Mouse (Mus musculus): ENCODE results near the gene Hif3a. TPM values are rescaled to one million over a fixed set of nuclear protein-coding genes. Genes with fewer than 3 reads are reported as not detected.
A peak's percentile ranks its signal among the peaks of the same experiment; 100 is the strongest.
"Not testable (repeated sequence)": the region's sequence is repeated elsewhere in the genome, so short reads cannot be mapped to it uniquely, and the experiment has no call there.

Gene Hif3a
- not detected in 2 replicates for polyA plus RNA-seq (2012; ENCODE audit: insufficient read depth, insufficient read length, low replicate concordance, missing spikeins)

GRCm38 (mm10) chr7:17062389-17062788 is at the start of gene Hif3a:
Gene Hif3a (minus strand): TSS chr7:17062427.
- Histone ChIP-seq H3K27ac (ENCODE audit: insufficient read depth, low read depth, low read length) (peak within 1 kb of the TSS; percentile 55), H3K4me1 (ENCODE audit: control insufficient read depth, insufficient read depth, low read length) (peaks cover 38% of the 10 kb centered on the region), H3K4me3 (ENCODE audit: insufficient read depth, low read depth, low read length) (peak within 1 kb of the TSS; percentile 32)
- TF ChIP-seq POLR2A (IDR thresholded peaks at IDR 0.05; ENCODE audit: insufficient read depth, low read depth, low read length) (no peak), CTCF (IDR thresholded peaks at IDR 0.05; ENCODE audit: insufficient read depth, low read depth, low read length) (no peak)
- 2% methylated on average over 15 of the region's 15 CpGs for WGBS

GRCm38 (mm10) chr7:17101631-17102030 is 39.4 kb upstream of the Hif3a start:
- not testable (repeated sequence) for H3K27ac ChIP-seq (ENCODE audit: insufficient read depth, low read depth, low read length); H3K4me1 ChIP-seq (ENCODE audit: control insufficient read depth, insufficient read depth, low read length); H3K4me3 ChIP-seq (ENCODE audit: insufficient read depth, low read depth, low read length)
- 89% methylated on average over 13 of the region's 13 CpGs for WGBS

- WGBS: 15% methylated on average over 1 of the region's 1 CpGs
- no peak overlapping the region for H3K27ac ChIP-seq (ENCODE audit: insufficient read depth, low read depth, low read length)
- TF ChIP-seq CTCF (IDR thresholded peaks at IDR 0.05; ENCODE audit: insufficient read depth, low read depth, low read length) (no peak), POLR2A (IDR thresholded peaks at IDR 0.05; ENCODE audit: insufficient read depth, low read depth, low read length) (no peak)
- H3K4me1 ChIP-seq (ENCODE audit: control insufficient read depth, insufficient read depth, low read length): no peaks in the 10 kb centered on the region
- H3K4me3 ChIP-seq (ENCODE audit: insufficient read depth, low read depth, low read length): no peak overlapping the region
These were observed 29.1 kb upstream of the Hif3a start for GRCm38 (mm10) chr7:17091280-17091679.

DNA sequence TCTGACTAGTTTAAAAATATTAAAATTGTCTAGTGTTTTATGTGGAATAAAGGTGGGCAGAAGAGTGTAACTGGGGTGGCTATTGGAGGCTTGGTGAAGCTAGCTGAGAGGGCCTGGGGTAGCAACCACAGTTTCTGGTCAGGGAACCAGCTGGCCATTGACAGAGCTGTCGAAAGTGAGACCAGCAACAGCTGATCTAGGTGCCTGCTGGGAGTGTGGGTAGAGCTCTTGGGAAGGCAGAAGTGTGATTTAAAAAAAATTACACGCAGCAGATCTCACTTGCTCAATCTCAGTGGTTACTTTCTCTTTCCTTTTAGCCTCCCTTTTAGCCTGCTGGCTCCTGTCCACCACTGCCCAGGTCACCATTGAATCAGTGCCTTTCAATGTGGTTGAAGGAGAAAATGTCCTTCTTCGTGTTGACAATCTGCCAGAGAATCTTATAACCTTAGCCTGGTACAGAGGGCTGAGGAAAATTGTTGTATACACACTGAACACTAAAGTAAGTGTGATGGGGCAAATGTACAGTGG is 27.9 kb upstream of the Hif3a start:
- Histone ChIP-seq H3K27ac (ENCODE audit: insufficient read depth, low read depth, low read length) (no peak overlapping the region), H3K4me1 (ENCODE audit: control insufficient read depth, insufficient read depth, low read length) (no peaks in the 10 kb centered on the region), H3K4me3 (ENCODE audit: insufficient read depth, low read depth, low read length) (no peak overlapping the region)
- 53% methylated on average over 3 of the region's 3 CpGs for WGBS
- TF ChIP-seq POLR2A (IDR thresholded peaks at IDR 0.05; ENCODE audit: insufficient read depth, low read depth, low read length) (no peak), CTCF (IDR thresholded peaks at IDR 0.05; ENCODE audit: insufficient read depth, low read depth, low read length) (no peak)

DNA sequence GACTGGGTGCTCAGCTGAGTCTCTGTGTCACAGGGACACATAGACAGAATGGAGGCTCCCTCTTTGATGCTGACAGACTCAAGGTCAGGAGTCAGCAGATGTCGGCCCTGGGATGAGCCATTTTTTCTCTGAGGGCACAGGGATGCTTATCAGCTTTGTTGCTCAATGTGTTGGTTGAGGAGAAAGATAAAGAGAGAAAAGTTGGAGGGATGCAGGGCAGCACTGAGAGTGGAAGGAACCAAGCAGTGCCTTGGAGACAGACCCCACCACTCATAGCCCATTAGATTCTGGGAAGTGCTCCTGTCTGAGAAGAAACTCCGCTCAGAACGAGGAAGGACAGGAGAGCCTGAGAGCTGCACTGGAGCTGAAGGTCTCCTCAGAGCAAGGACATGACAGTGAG is 25.5 kb upstream of the Hif3a start:
- 81% methylated on average over 3 of the region's 3 CpGs for WGBS
- no peak for TF ChIP-seq POLR2A (IDR thresholded peaks at IDR 0.05; ENCODE audit: insufficient read depth, low read depth, low read length)
- no peak for TF ChIP-seq CTCF (IDR thresholded peaks at IDR 0.05; ENCODE audit: insufficient read depth, low read depth, low read length)
- H3K27ac ChIP-seq (ENCODE audit: insufficient read depth, low read depth, low read length): no peak overlapping the region
- no peaks in the 10 kb centered on the region for H3K4me1 ChIP-seq (ENCODE audit: control insufficient read depth, insufficient read depth, low read length)
- H3K4me3 ChIP-seq (ENCODE audit: insufficient read depth, low read depth, low read length): no peak overlapping the region

DNA sequence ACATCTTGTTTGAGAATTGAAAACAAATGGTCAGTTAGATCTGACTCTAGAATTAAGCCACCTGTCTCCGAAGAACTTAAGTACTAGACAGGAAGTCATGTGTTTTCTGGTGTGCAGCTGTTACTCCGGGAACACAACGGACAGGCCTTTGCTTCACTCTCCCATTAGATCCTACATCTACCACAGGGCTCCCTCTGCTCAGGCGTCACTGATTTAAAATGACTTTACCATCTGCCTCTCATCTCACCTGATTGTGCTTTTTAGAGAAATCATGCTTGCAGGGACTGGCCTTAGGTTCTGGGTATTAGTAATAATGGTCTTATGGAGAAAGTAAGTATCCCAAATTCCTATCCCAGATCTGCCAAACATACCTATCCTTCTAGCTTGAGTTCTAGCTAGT is 20.5 kb upstream of the Hif3a start:
- Histone ChIP-seq H3K27ac (ENCODE audit: insufficient read depth, low read depth, low read length) (no peak overlapping the region), H3K4me3 (ENCODE audit: insufficient read depth, low read depth, low read length) (no peak overlapping the region), H3K4me1 (ENCODE audit: control insufficient read depth, insufficient read depth, low read length) (no peaks in the 10 kb centered on the region)
- no peak for TF ChIP-seq CTCF (IDR thresholded peaks at IDR 0.05; ENCODE audit: insufficient read depth, low read depth, low read length)
- TF ChIP-seq POLR2A (IDR thresholded peaks at IDR 0.05; ENCODE audit: insufficient read depth, low read depth, low read length): no peak
- 89% methylated on average over 4 of the region's 4 CpGs for WGBS

- 75% methylated on average over 7 of the region's 7 CpGs for WGBS
- no peaks in the 10 kb centered on the region for H3K4me1 ChIP-seq (ENCODE audit: control insufficient read depth, insufficient read depth, low read length)
- no peak overlapping the region for H3K27ac ChIP-seq (ENCODE audit: insufficient read depth, low read depth, low read length)
- no peak overlapping the region for H3K4me3 ChIP-seq (ENCODE audit: insufficient read depth, low read depth, low read length)
- TF ChIP-seq CTCF (IDR thresholded peaks at IDR 0.05; ENCODE audit: insufficient read depth, low read depth, low read length) (no peak), POLR2A (IDR thresholded peaks at IDR 0.05; ENCODE audit: insufficient read depth, low read depth, low read length) (no peak)
These were observed 15.9 kb upstream of the Hif3a start for GRCm38 (mm10) chr7:17078076-17078654.

DNA sequence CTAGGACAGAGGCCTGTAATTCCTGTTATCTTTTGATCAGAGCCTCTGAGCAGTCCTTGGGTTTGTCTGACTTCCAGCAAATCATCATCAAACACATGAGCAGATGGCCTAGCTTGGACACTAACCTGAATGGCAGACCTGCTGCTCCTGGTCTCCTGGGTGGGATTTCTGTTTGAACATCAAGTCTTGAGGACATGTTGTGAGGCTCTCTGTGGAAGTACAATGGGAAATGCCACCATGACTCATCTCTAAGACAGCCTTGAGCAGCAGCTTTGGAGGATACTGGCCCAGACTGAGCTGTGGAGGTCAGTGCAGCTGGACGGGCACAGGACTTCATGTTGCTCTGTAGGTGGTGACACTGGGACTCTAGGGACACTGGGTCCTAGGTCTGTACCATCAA is 14.3 kb upstream of the Hif3a start:
- H3K4me1 ChIP-seq (ENCODE audit: control insufficient read depth, insufficient read depth, low read length): no peaks in the 10 kb centered on the region
- H3K27ac ChIP-seq (ENCODE audit: insufficient read depth, low read depth, low read length): no peak overlapping the region
- TF ChIP-seq POLR2A (IDR thresholded peaks at IDR 0.05; ENCODE audit: insufficient read depth, low read depth, low read length) (no peak), CTCF (IDR thresholded peaks at IDR 0.05; ENCODE audit: insufficient read depth, low read depth, low read length) (no peak)
- WGBS: 96% methylated on average over 1 of the region's 1 CpGs
- no peak overlapping the region for H3K4me3 ChIP-seq (ENCODE audit: insufficient read depth, low read depth, low read length)

DNA sequence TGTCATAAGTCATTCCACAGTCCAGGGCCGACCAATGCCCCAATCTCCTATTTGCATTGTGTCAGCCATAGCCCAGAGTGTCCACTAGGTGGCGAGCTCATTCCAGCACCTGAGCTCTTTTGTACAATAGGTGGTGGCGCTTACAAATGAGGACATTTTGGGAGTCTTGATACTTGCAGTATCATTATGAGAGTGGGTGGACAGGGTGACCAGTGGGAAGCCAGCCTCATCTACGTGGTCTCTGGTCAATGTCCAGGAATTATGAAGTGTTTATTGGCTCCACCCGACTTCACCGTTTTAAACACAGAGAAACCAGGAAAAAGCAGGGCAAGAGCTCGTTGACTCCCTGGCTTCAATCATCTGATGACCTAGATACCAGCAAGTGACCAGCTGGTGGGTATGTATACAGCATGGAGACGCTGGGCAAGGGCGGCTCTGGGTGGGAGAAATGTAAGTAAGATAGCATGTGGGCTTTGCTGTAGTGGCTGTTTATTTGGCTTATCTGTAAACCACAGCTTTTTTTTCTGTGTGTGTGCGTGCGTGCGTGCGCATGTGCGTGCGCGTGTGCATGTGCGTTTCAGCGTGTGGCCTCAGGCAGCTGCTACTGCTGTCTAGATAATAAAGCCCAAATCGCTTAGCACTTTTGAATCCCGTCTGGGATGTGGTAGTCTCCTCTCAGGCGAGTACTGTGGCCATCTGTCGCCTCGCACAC is 11.8 kb upstream of the Hif3a start, which contains the start of gene Psg16:
Psg16 (plus strand) TSS at position 137 of the 712 bp plus-strand sequence.
- TF ChIP-seq CTCF (IDR thresholded peaks at IDR 0.05; ENCODE audit: insufficient read depth, low read depth, low read length) (0 out of 2 replicates have a peak, but pooled peaks have one; percentile 24), POLR2A (IDR thresholded peaks at IDR 0.05; ENCODE audit: insufficient read depth, low read depth, low read length) (no peak)
- no peak within 1 kb of the TSS for H3K4me3 ChIP-seq (ENCODE audit: insufficient read depth, low read depth, low read length)

More for the DNA sequence above, 11.8 kb upstream of the Hif3a start, which contains the start of gene Psg16:
- Histone ChIP-seq H3K27ac (ENCODE audit: insufficient read depth, low read depth, low read length) (no peak within 1 kb of the TSS), H3K4me1 (ENCODE audit: control insufficient read depth, insufficient read depth, low read length) (no peaks in the 10 kb centered on the region)
- 70% methylated on average over 23 of the region's 23 CpGs for WGBS

Data from olfactory bulb, adult 2 months (tissue).